In the genomic region with DNA sequence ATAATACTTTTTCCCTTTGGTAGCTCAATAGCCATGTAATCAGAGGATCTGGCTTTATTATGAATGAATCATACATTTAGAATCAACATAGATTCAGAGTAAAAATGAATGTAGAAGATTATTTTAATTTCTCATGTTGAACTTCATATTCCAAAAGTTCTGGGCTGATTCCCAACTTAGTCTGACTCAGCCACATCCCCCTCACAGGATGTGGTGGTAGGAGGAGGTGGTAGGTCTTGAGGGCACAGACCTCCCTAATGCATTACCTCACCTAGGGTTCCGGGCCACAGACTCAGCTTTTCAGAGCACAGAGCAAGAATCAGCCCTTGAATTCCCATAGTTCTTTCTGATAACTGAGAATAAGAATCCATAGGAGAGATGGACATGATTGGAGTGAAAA, we compare ENCODE assay signal across 24 mouse cellular contexts.
A peak's percentile ranks its signal among the peaks of the same experiment; 100 is the strongest.
DNase-seq lines count a peak whose midpoint lies in the region; TF ChIP-seq lines count a peak whose summit lies in the region.
"Had no signal": no experiment of that assay in that cellular context is flagged by ENCODE, and none has a peak within 500 bp of the region (broad histone marks: within the 10 kb centered on the region; RNA-seq: fewer than 3 reads in every experiment).

No protein-coding gene starts in this region.

- no peaks in the 10 kb centered on the region for H3K36me3 ChIP-seq in C2C12 (ENCODE audit: control insufficient read depth, insufficient read depth)
- H3K36me3 ChIP-seq: forebrain, embryonic 12.5 days; forebrain, embryonic 15.5 days; G1E; heart, embryonic 13.5 days; hindbrain, embryonic 13.5 days; intestine, embryonic 15.5 days had no signal

- no peak overlapping the region for H3K4me3 ChIP-seq in C2C12 (ENCODE audit: insufficient read depth, poor library complexity, severe bottlenecking)
- no peak overlapping the region for H3K4me3 ChIP-seq in embryonic fibroblast, embryonic 13.5 days (ENCODE audit: insufficient read depth, low read length)
- no peak overlapping the region for H3K4me3 ChIP-seq in gastrocnemius, adult 2 months
- H3K4me3 ChIP-seq: forebrain, embryonic 12.5 days; forebrain, embryonic 15.5 days; heart, embryonic 13.5 days; hindbrain, embryonic 13.5 days; intestine, embryonic 15.5 days had no signal

- H3K27me3 ChIP-seq in C2C12 (ENCODE audit: control insufficient read depth, insufficient read depth, insufficient read length) = no peaks in the 10 kb centered on the region
- H3K27me3 ChIP-seq: CH12.LX; forebrain, embryonic 12.5 days; forebrain, embryonic 15.5 days; heart, embryonic 13.5 days; hindbrain, embryonic 13.5 days; intestine, embryonic 15.5 days had no signal

- H3K4me1 ChIP-seq in embryonic fibroblast, embryonic 13.5 days (ENCODE audit: control insufficient read depth, insufficient read depth, low read length) = peaks cover 17% of the 10 kb centered on the region
- H3K4me1 ChIP-seq: forebrain, embryonic 12.5 days; forebrain, embryonic 15.5 days; hindbrain, embryonic 13.5 days; intestine, embryonic 15.5 days had no signal

- no peak for TF ChIP-seq POLR2A in embryonic fibroblast, embryonic 13.5 days (IDR thresholded peaks at IDR 0.05; ENCODE audit: low read depth, low read length)

- peak; percentile 62 for DNase-seq in 3134 (ENCODE audit: extremely low read depth, insufficient read length, low spot score)
- DNase-seq in gastrocnemius, adult 2 months = no peak
- no peak for DNase-seq in lung, postnatal 25 days (ENCODE audit: low spot score)
- DNase-seq in cerebellum, adult 8-10 months = no peak
- DNase-seq: adrenal gland, adult 8-10 months; adrenal gland, postnatal 25 days; cerebellum, adult 11-12 months; cerebellum, adult 9-10 months; cerebellum, postnatal 14 days; gastrocnemius, postnatal 14 days; heart, adult 11 months; heart, postnatal 14 days; heart, postnatal 4 days; kidney, adult 11 months; kidney, adult 8-10 months had no signal

- H3K27ac ChIP-seq in embryonic fibroblast, embryonic 13.5 days (ENCODE audit: insufficient read depth, low read length) = peak overlapping the region; percentile 94
- no peak overlapping the region for H3K27ac ChIP-seq in gastrocnemius, adult 2 months
- H3K27ac ChIP-seq: forebrain, embryonic 12.5 days; forebrain, embryonic 15.5 days; heart, embryonic 13.5 days; hindbrain, embryonic 13.5 days; intestine, embryonic 15.5 days had no signal

- intact Hi-C loops in gastrocnemius, adult 2 months (cut with DNase I) = no loop called here

- no peaks in the 10 kb centered on the region for H3K79me2 ChIP-seq in C2C12 (ENCODE audit: control insufficient read depth, insufficient read depth)

- H3ac ChIP-seq in C2C12 (ENCODE audit: control insufficient read depth, insufficient read length, low read depth) = no peak overlapping the region

- H3K79me3 ChIP-seq in C2C12 (ENCODE audit: low read depth) = no peaks in the 10 kb centered on the region

- no peak for TF ChIP-seq CTCF in C2C12 (IDR thresholded peaks at IDR 0.05; ENCODE audit: control insufficient read depth, insufficient read depth, insufficient read length)
- TF ChIP-seq CTCF in embryonic fibroblast, embryonic 13.5 days (IDR thresholded peaks at IDR 0.05; ENCODE audit: borderline replicate concordance, insufficient read depth, low read length) = no peak
- no peak for TF ChIP-seq CTCF in gastrocnemius, adult 2 months (IDR thresholded peaks at IDR 0.05)

TF ChIP-seq in C2C12, 6 proteins besides CTCF, POLR2A, EP300 and RAD21:
- no peak for TF ChIP-seq MAX (IDR thresholded peaks at IDR 0.05)
- TF ChIP-seq FOSL1 (IDR thresholded peaks at IDR 0.05; ENCODE audit: insufficient read depth, low read length, poor library complexity, severe bottlenecking) = peak; percentile 38
